Mouse (Mus musculus) forebrain, embryonic 14.5 days (tissue): ENCODE measurements around the gene 6030445D17Rik. TPM values are rescaled to one million over a fixed set of nuclear protein-coding genes. Genes with fewer than 3 reads are reported as not detected.

Experiments used
- ATAC-seq: fragments of 200-750 bp; cut with Nextera tagmentation; 2 replicates; pipeline ENCODE4 v1.8.0; 2017; ENCODE audit warnings: mild to moderate bottlenecking, moderate library complexity
- DNase-seq: peaks from one replicate; pipeline ENCODE4 v3.0.0-alpha.2; 2015; ENCODE audit warnings: low spot score
- H3K27ac ChIP-seq: fragments of 300-500 bp; sonication (generic); 2 replicates; pipeline ENCODE4 v1.5.1; 2014; ENCODE audit warnings: low read depth, mild to moderate bottlenecking, control low read depth, low read length, moderate library complexity
- H3K27me3 ChIP-seq: fragments of 300-500 bp; sonication (generic); replicated peaks from 2 replicates; pipeline ENCODE4 v1.6.1; 2014; ENCODE audit warnings: low read length, control low read depth, mixed read lengths; ENCODE audit not compliant: control insufficient read depth, insufficient read depth
- H3K36me3 ChIP-seq: fragments of 300-500 bp; sonication (generic); 2 replicates; pipeline ENCODE4 v1.6.1; 2014; ENCODE audit warnings: low read length, control low read depth; ENCODE audit not compliant: control insufficient read depth, insufficient read depth
- H3K4me1 ChIP-seq: fragments of 300-500 bp; sonication (generic); 2 replicates; pipeline ENCODE4 v1.6.1; 2014; ENCODE audit warnings: antibody characterized with exemption, low read length, control low read depth; ENCODE audit not compliant: control insufficient read depth, insufficient read depth
- H3K4me2 ChIP-seq: fragments of 300-500 bp; sonication (generic); 2 replicates; pipeline ENCODE4 v1.6.1; 2014; ENCODE audit warnings: mild to moderate bottlenecking, control low read depth, low read length
- H3K4me3 ChIP-seq: fragments of 300-500 bp; sonication (generic); 2 replicates; pipeline ENCODE4 v1.5.1; 2014; ENCODE audit warnings: low read depth, low read length, control low read depth
- H3K9ac ChIP-seq: fragments of 300-500 bp; sonication (generic); 2 replicates; pipeline ENCODE4 v1.6.1; 2014; ENCODE audit warnings: mild to moderate bottlenecking, low read length, control low read depth, moderate library complexity
- H3K9me3 ChIP-seq: fragments of 300-500 bp; sonication (generic); replicated peaks from 2 replicates; pipeline ENCODE4 v1.6.1; 2016; ENCODE audit warnings: low read length, control low read depth, mixed read lengths; ENCODE audit not compliant: control insufficient read depth
- WGBS: fragments of 180-500 bp; shearing (Covaris S2); extraction: QIAGEN DNeasy Blood & Tissue Kit; methylation state at CpG from one replicate; pipeline ENCODE4 v1.1.7; 2014; 5-methylcytosine and 5-hydroxymethylcytosine counted together
- polyA plus RNA-seq: library from polyadenylated mRNA; unstranded; fragments of >200 nt; fragmentation: Nextera tagmentation; extraction: Ambion mirVana; gene quantifications from 2 replicates; pipeline ENCODE4 v1.2.1, GENCODE M21; 2014

6030445D17Rik gene
- polyA plus RNA-seq, 1 experiment from 2014 or later, result not detected

GRCm38 (mm10) chr4:136505426-136506215, 43.6 kb downstream of the 6030445D17Rik start:
- Histone ChIP-seq H3K4me1 (no peaks in the 10 kb centered on the region), H3K4me3 (no peak overlapping the region), H3K9ac (no peak overlapping the region), H3K27ac (no peak overlapping the region), H3K9me3 (no peaks in the 10 kb centered on the region), H3K27me3 (no peaks in the 10 kb centered on the region), H3K4me2 (no peak overlapping the region), H3K36me3 (no peaks in the 10 kb centered on the region)
- whole genome bisulfite sequencing, result 56% methylated on average over 2 of the region's 2 CpGs
- DNase-seq (no peak), ATAC-seq (no peak)

DNA sequence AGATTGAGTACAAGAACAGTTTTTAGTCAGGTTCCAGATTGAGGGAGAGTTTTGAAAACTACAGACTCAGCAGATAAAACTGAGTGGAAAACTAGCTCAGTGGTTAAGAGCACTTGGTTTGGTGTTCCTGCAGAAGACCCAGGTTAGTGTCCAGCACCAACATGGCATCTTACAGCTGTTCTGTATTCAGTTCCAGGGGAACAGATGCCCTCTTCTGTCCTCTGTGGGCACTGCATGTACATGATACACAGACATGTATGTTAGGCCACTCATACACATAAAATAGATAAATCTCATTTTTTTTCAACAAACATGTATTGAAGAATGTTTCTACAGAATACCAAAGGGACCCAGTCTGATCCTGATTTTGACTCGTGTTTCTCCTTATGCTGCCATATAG, 47.8 kb downstream of the 6030445D17Rik start:
- 85% methylated on average over 1 of the region's 1 CpGs for WGBS

DNA sequence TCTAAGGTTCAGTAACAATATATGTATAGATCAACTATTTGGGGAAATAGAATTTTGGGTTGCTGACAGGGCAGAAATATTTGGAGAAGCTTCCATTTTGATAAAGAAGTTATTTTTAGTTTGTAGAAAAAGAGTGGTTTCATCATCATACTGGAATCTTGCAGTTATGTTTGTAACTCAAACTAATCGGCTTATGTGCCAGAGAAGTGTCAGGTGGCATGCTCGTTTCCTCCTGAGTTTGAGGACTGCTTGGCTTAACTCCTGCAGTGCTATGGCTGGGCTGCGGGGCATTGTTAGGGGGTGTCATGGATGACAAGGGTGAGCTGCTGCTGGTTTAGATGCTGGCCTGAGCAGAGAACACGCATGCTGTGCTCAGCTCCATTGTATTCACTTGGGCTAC, 49.7 kb downstream of the 6030445D17Rik start:
- no peaks in the 10 kb centered on the region for H3K27me3 ChIP-seq
- no peak overlapping the region for H3K27ac ChIP-seq
- ATAC-seq, result no peak
- H3K9ac ChIP-seq, result no peak overlapping the region
- H3K36me3 ChIP-seq, result no peaks in the 10 kb centered on the region
- H3K4me2 ChIP-seq, result no peak overlapping the region
- H3K4me1 ChIP-seq, result no peaks in the 10 kb centered on the region
- 45% methylated on average over 4 of the region's 4 CpGs for WGBS
- no peak overlapping the region for H3K4me3 ChIP-seq
- DNase-seq, result no peak
- H3K9me3 ChIP-seq, result no peaks in the 10 kb centered on the region

More for the DNA sequence above, 47.8 kb downstream of the 6030445D17Rik start:
- DNase-seq (no peak), ATAC-seq (no peak)
- H3K9ac ChIP-seq, result no peak overlapping the region
- no peak overlapping the region for H3K27ac ChIP-seq
- no peaks in the 10 kb centered on the region for H3K4me1 ChIP-seq
- no peaks in the 10 kb centered on the region for H3K36me3 ChIP-seq
- no peak overlapping the region for H3K4me3 ChIP-seq
- H3K27me3 ChIP-seq, result no peaks in the 10 kb centered on the region
- H3K4me2 ChIP-seq, result no peak overlapping the region
- H3K9me3 ChIP-seq, result no peaks in the 10 kb centered on the region

GRCm38 (mm10) chr4:136512905-136513304, 50.9 kb downstream of the 6030445D17Rik start:
- DNase-seq (no peak), ATAC-seq (no peak)
- Histone ChIP-seq H3K9ac (no peak overlapping the region), H3K4me1 (no peaks in the 10 kb centered on the region), H3K27ac (no peak overlapping the region), H3K9me3 (no peaks in the 10 kb centered on the region), H3K36me3 (no peaks in the 10 kb centered on the region), H3K4me3 (no peak overlapping the region), H3K27me3 (no peaks in the 10 kb centered on the region), H3K4me2 (no peak overlapping the region)

Other genes with a start within 250 kb of the 6030445D17Rik start
- 0.60 and 1.2 TPM in 2 replicates for gene Tcea3, start 214.5 kb upstream of the 6030445D17Rik start, polyA plus RNA-seq
- 34.4 and 39.7 TPM in 2 replicates for gene Zfp46, start 177.6 kb upstream of the 6030445D17Rik start, polyA plus RNA-seq
- 195 and 201 TPM in 2 replicates for gene Hnrnpr, start 151.3 kb upstream of the 6030445D17Rik start, polyA plus RNA-seq
- 0.59 and 0.84 TPM in 2 replicates for gene Htr1d, start 38.7 kb upstream of the 6030445D17Rik start, polyA plus RNA-seq
- 41.7 and 53.3 TPM in 2 replicates for gene Luzp1, start 7.5 kb downstream of the 6030445D17Rik start, polyA plus RNA-seq
- gene Kdm1a, start 140.5 kb downstream of the 6030445D17Rik start, polyA plus RNA-seq, result 103 TPM in 2 replicates
- gene Tex46, start 148.2 kb downstream of the 6030445D17Rik start, polyA plus RNA-seq, result not detected in 2 replicates
- gene Lactbl1, start 160.4 kb downstream of the 6030445D17Rik start, polyA plus RNA-seq, result 0.10 TPM in 1 of 2 replicates, not detected in the other